Mouse (Mus musculus): ENCODE measurements around the gene Mcpt9. TPM values are rescaled to one million over a fixed set of nuclear protein-coding genes. Genes with fewer than 3 reads are reported as not detected.
"Not testable (repeated sequence)": the region's sequence is repeated elsewhere in the genome, so short reads cannot be mapped to it uniquely, and the experiment has no call there.

Mcpt9 gene
- polyA plus RNA-seq (2012; ENCODE audit: insufficient read depth, insufficient read length, low replicate concordance, missing spikeins) = not detected in 2 replicates

GRCm38 (mm10) chr14:56030395-56030794, at the start of gene Mcpt9:
TSS of gene Mcpt9 (minus strand) at chr14:56030495.
- WGBS = 77% methylated on average over 3 of the region's 3 CpGs
- H3K27ac ChIP-seq (ENCODE audit: insufficient read depth, low read depth, low read length); H3K4me3 ChIP-seq (ENCODE audit: insufficient read depth, low read depth, low read length); H3K4me1 ChIP-seq (ENCODE audit: control insufficient read depth, insufficient read depth, low read length): not testable (repeated sequence)

DNA sequence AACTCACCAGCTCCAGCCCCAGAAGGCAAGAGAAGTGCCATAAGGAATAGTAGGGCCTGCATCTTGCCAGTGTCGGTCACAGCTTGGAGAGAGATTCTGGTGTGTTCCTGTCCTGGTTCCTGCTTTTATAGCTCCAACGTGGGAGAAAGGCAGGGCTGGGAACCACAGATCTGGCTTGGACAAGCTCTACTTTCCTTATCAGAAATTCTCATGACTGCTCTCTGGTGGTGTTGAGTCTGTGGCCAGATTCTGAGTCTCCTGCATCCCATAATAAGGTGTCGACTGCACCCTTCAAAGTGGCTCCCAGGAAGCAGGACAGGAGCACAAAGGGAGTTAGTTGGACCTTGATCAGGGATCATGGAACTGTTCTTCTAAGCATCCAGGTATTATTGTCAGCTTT, 31.9 kb upstream of the Mcpt9 start, which contains the start of gene Mcpt4:
Gene Mcpt4, minus strand, starts transcription at position 101 of the 400 bp plus-strand sequence.
- not testable (repeated sequence) for H3K4me1 ChIP-seq (ENCODE audit: control insufficient read depth, insufficient read depth, low read length); H3K4me3 ChIP-seq (ENCODE audit: insufficient read depth, low read depth, low read length); H3K27ac ChIP-seq (ENCODE audit: insufficient read depth, low read depth, low read length)
- WGBS = 78% methylated on average over 3 of the region's 3 CpGs

GRCm38 (mm10) chr14:56057722-56058121, 27.4 kb upstream of the Mcpt9 start:
- 91% methylated on average over 4 of the region's 4 CpGs for WGBS
- Histone ChIP-seq H3K4me3 (ENCODE audit: insufficient read depth, low read depth, low read length) (no peak overlapping the region), H3K4me1 (ENCODE audit: control insufficient read depth, insufficient read depth, low read length) (no peaks in the 10 kb centered on the region), H3K27ac (ENCODE audit: insufficient read depth, low read depth, low read length) (no peak overlapping the region)
- no peak for TF ChIP-seq POLR2A (IDR thresholded peaks at IDR 0.05; ENCODE audit: insufficient read depth, low read depth, low read length)
- TF ChIP-seq CTCF (IDR thresholded peaks at IDR 0.05; ENCODE audit: insufficient read depth, low read depth, low read length) = no peak

DNA sequence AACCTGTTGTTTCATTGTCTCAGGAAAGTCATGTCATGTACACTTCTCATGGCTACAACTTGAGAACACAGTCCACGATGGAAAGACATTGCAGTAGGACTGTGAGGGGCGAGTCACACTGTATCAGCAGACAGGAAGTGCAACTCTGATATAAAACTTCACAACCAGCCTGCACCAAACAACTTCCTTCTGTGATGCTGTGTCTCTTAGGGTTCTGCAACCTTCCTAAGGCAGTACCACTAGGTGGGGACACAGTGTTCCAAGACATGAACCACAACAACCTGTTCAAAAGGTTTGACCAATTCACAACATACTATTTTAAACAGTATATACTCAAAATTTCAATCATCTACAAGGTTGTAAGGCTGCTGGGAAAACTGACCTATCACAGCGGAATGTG, 25.1 kb upstream of the Mcpt9 start:
- WGBS = 86% methylated on average over 3 of the region's 3 CpGs
- Histone ChIP-seq H3K4me1 (ENCODE audit: control insufficient read depth, insufficient read depth, low read length) (no peaks in the 10 kb centered on the region), H3K27ac (ENCODE audit: insufficient read depth, low read depth, low read length) (no peak overlapping the region), H3K4me3 (ENCODE audit: insufficient read depth, low read depth, low read length) (no peak overlapping the region)
- no peak for TF ChIP-seq POLR2A (IDR thresholded peaks at IDR 0.05; ENCODE audit: insufficient read depth, low read depth, low read length)
- no peak for TF ChIP-seq CTCF (IDR thresholded peaks at IDR 0.05; ENCODE audit: insufficient read depth, low read depth, low read length)

- not testable (repeated sequence) for H3K4me3 ChIP-seq (ENCODE audit: insufficient read depth, low read depth, low read length); H3K27ac ChIP-seq (ENCODE audit: insufficient read depth, low read depth, low read length); H3K4me1 ChIP-seq (ENCODE audit: control insufficient read depth, insufficient read depth, low read length)
- 87% methylated on average over 1 of the region's 1 CpGs for WGBS
These were observed 11.5 kb upstream of the Mcpt9 start, which contains the start of gene Mcpt2 for GRCm38 (mm10) chr14:56041792-56042191. TSS of gene Mcpt2 (plus strand) at chr14:56042041.

- H3K4me1 ChIP-seq (ENCODE audit: control insufficient read depth, insufficient read depth, low read length) = no peaks in the 10 kb centered on the region
- no peak overlapping the region for H3K27ac ChIP-seq (ENCODE audit: insufficient read depth, low read depth, low read length)
- no peak overlapping the region for H3K4me3 ChIP-seq (ENCODE audit: insufficient read depth, low read depth, low read length)
- TF ChIP-seq CTCF (IDR thresholded peaks at IDR 0.05; ENCODE audit: insufficient read depth, low read depth, low read length) (no peak), POLR2A (IDR thresholded peaks at IDR 0.05; ENCODE audit: insufficient read depth, low read depth, low read length) (no peak)
- WGBS = 77% methylated on average over 2 of the region's 2 CpGs
These were observed 4.1 kb upstream of the Mcpt9 start for GRCm38 (mm10) chr14:56034433-56034832.

- H3K4me3 ChIP-seq (ENCODE audit: insufficient read depth, low read depth, low read length); H3K27ac ChIP-seq (ENCODE audit: insufficient read depth, low read depth, low read length); H3K4me1 ChIP-seq (ENCODE audit: control insufficient read depth, insufficient read depth, low read length): not testable (repeated sequence)
- 79% methylated on average over 4 of the region's 4 CpGs for WGBS
These were observed 9.0 kb downstream of the Mcpt9 start for GRCm38 (mm10) chr14:56021305-56021704.

GRCm38 (mm10) chr14:56019446-56019845, 10.8 kb downstream of the Mcpt9 start:
- WGBS = 74% methylated on average over 1 of the region's 1 CpGs
- H3K4me1 ChIP-seq (ENCODE audit: control insufficient read depth, insufficient read depth, low read length) = no peaks in the 10 kb centered on the region
- no peak overlapping the region for H3K4me3 ChIP-seq (ENCODE audit: insufficient read depth, low read depth, low read length)
- TF ChIP-seq POLR2A (IDR thresholded peaks at IDR 0.05; ENCODE audit: insufficient read depth, low read depth, low read length) (no peak), CTCF (IDR thresholded peaks at IDR 0.05; ENCODE audit: insufficient read depth, low read depth, low read length) (no peak)
- no peak overlapping the region for H3K27ac ChIP-seq (ENCODE audit: insufficient read depth, low read depth, low read length)

DNA sequence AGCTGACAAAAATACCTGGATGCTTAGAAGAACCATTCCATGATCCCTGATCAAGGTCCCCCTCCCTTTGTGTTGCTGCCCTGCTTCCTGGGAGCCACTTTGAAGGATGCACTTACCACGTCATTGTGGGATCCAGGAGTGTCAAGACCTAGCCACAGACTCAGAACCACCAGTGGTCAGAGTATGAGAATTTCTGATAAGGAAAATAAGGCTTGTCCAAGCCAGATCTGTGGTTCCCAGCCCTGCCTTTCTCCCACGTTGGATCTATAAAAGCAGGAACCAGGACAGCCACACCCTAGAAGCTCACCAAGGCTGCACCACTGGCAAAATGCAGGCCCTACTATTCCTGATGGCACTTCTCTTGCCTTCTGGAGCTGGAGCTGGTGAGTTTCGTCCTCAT, 12.6 kb downstream of the Mcpt9 start, which contains the start of gene Mcpt1:
Gene Mcpt1, plus strand, starts transcription at position 301 of the 400 bp plus-strand sequence.
- H3K4me1 ChIP-seq (ENCODE audit: control insufficient read depth, insufficient read depth, low read length); H3K27ac ChIP-seq (ENCODE audit: insufficient read depth, low read depth, low read length); H3K4me3 ChIP-seq (ENCODE audit: insufficient read depth, low read depth, low read length): not testable (repeated sequence)
- 83% methylated on average over 3 of the region's 3 CpGs for WGBS

DNA sequence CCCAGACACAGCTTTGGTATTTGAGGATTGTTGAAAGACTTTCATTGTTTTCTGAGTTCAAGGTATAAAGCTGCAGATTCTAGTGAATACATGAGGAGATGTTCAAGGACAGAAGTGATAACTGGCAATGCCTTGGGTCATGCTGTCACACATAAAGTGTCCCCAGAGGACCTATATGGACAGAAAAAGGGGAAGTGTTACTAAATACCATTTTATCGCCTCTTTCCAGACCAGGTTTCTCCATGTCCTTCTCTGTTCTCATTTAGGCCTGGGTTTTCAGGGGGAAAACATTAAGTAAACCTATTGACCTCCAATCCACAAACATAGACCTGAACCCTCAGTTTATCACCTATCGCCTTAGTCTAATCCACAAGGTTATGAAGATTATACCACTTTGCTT, 16.4 kb downstream of the Mcpt9 start:
- Histone ChIP-seq H3K27ac (ENCODE audit: insufficient read depth, low read depth, low read length) (no peak overlapping the region), H3K4me3 (ENCODE audit: insufficient read depth, low read depth, low read length) (no peak overlapping the region), H3K4me1 (ENCODE audit: control insufficient read depth, insufficient read depth, low read length) (no peaks in the 10 kb centered on the region)
- TF ChIP-seq CTCF (IDR thresholded peaks at IDR 0.05; ENCODE audit: insufficient read depth, low read depth, low read length) (no peak), POLR2A (IDR thresholded peaks at IDR 0.05; ENCODE audit: insufficient read depth, low read depth, low read length) (no peak)
- WGBS = 97% methylated on average over 2 of the region's 2 CpGs
